Mouse (Mus musculus) kidney, adult 8-10 months (tissue): ENCODE data around the gene Rack1.
"Not testable (repeated sequence)": the region's sequence is repeated elsewhere in the genome, so short reads cannot be mapped to it uniquely, and the experiment has no call there.

Source experiments
- DNase-seq, 2 experiments: peaks; one replicate each; pipeline ENCODE4 v3.0.0; 2022

Rack1 gene

GRCm38 (mm10) chr11:48841213-48841612, 41.1 kb downstream of the Rack1 start:
- DNase-seq, result no peak

- DNase-seq, result no peak
These were observed 42.3 kb downstream of the Rack1 start for GRCm38 (mm10) chr11:48842378-48842792.

GRCm38 (mm10) chr11:48843202-48843601, 43.1 kb downstream of the Rack1 start:
- peak; percentile 84 to 88 for DNase-seq

GRCm38 (mm10) chr11:48844309-48844708, 44.2 kb downstream of the Rack1 start:
- peak; percentile 67 to 74 for DNase-seq

GRCm38 (mm10) chr11:48845244-48845815, 45.2 kb downstream of the Rack1 start:
- DNase-seq, result no peak

GRCm38 (mm10) chr11:48846362-48846761, 46.2 kb downstream of the Rack1 start:
- DNase-seq, result not testable (repeated sequence)

- no peak for DNase-seq
These were observed 46.7 kb downstream of the Rack1 start for GRCm38 (mm10) chr11:48846881-48847280.

- DNase-seq, result no peak
These were observed 50.1 kb downstream of the Rack1 start for GRCm38 (mm10) chr11:48850240-48850639.

- no peak for DNase-seq
These were observed 51.3 kb downstream of the Rack1 start for GRCm38 (mm10) chr11:48851270-48851995.

GRCm38 (mm10) chr11:48852190-48852589, 52.1 kb downstream of the Rack1 start:
- no peak for DNase-seq

- no peak for DNase-seq
These were observed 52.7 kb downstream of the Rack1 start for GRCm38 (mm10) chr11:48852624-48853473.

GRCm38 (mm10) chr11:48853474-48854180, 53.5 kb downstream of the Rack1 start:
- peak; percentile 87 to 93 for DNase-seq
